Mouse (Mus musculus): ENCODE results near the gene Ttc33. TPM values are rescaled to one million over a fixed set of nuclear protein-coding genes. Genes with fewer than 3 reads are reported as not detected.
"Not testable (repeated sequence)": the region's sequence is repeated elsewhere in the genome, so short reads cannot be mapped to it uniquely, and the experiment has no call there.

Ttc33 gene
- polyA plus RNA-seq, 1 experiment from 2014 or later, result 67.1 TPM

DNA sequence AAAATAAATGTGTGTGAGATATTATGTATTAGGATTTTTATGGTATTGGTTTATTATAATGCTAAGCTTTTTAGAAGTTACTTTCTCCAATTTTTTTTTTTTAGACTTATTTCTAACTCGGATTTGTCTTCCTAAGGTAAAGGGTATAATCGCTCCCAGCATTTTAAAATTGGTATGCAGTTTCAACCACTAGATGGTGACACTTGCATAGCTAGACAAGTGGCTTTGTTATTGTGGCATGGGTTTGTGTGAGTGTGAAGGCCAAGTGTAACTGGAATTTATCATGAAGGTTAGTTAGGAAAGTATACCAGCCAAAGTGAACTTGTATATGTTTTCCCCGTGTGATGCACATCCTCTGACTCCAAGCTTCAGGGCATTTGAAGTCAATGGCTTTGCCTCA is 8.5 kb downstream of the Ttc33 start:
- ATAC-seq (ENCODE audit: low FRiP score, low TSS enrichment) (no peak), DNase-seq (peak; percentile 62)
- no peaks in the 10 kb centered on the region for H3K27me3 ChIP-seq (ENCODE audit: control insufficient read depth, insufficient read depth, low read length)
- no peak overlapping the region for H3K4me3 ChIP-seq (replicated peaks; ENCODE audit: low read depth, low read length)
- WGBS, result 82% methylated on average over 3 of the region's 3 CpGs
- H3K9ac ChIP-seq (replicated peaks; ENCODE audit: low read length), result no peak overlapping the region
- no peak overlapping the region for H3K4me2 ChIP-seq (ENCODE audit: low read length)
- no peaks in the 10 kb centered on the region for H3K9me3 ChIP-seq (ENCODE audit: control insufficient read depth, low read length)
- H3K36me3 ChIP-seq (ENCODE audit: control insufficient read depth, insufficient read depth, low read length), result peaks cover 26% of the 10 kb centered on the region
- no peak overlapping the region for H3K27ac ChIP-seq (replicated peaks; ENCODE audit: low read depth, low read length)
- H3K4me1 ChIP-seq (ENCODE audit: control insufficient read depth, insufficient read depth, low read length), result no peaks in the 10 kb centered on the region

DNA sequence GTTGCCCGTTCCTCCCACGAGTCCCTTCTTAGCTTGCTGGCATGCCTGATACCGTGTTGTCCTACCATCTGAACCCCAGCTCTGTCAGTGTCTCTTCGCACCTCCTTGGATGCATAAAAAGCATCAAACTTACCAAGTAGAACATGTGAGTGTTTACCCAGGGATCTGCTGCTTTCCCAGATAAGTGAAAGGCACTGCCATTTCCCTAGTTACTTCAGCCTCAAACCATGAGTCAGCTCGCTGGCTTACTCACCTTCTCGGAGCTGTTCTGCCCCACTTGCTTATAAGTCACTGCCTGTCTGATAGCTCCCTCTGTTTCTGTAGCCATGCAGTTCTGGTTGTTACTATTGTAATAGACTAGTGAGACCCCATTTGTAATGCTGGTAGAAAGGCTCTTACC is 9.1 kb downstream of the Ttc33 start:
- ATAC-seq (ENCODE audit: low FRiP score, low TSS enrichment), result no peak
- no peak overlapping the region for H3K27ac ChIP-seq (replicated peaks; ENCODE audit: low read depth, low read length)
- H3K27me3 ChIP-seq (ENCODE audit: control insufficient read depth, insufficient read depth, low read length), result no peaks in the 10 kb centered on the region
- H3K4me3 ChIP-seq (replicated peaks; ENCODE audit: low read depth, low read length), result no peak overlapping the region
- H3K4me2 ChIP-seq (ENCODE audit: low read length), result no peak overlapping the region
- peaks cover 26% of the 10 kb centered on the region for H3K36me3 ChIP-seq (ENCODE audit: control insufficient read depth, insufficient read depth, low read length)
- no peaks in the 10 kb centered on the region for H3K4me1 ChIP-seq (ENCODE audit: control insufficient read depth, insufficient read depth, low read length)
- no peak overlapping the region for H3K9ac ChIP-seq (replicated peaks; ENCODE audit: low read length)
- DNase-seq, result no peak
- 92% methylated on average over 6 of the region's 6 CpGs for WGBS
- H3K9me3 ChIP-seq (ENCODE audit: control insufficient read depth, low read length), result no peaks in the 10 kb centered on the region

DNA sequence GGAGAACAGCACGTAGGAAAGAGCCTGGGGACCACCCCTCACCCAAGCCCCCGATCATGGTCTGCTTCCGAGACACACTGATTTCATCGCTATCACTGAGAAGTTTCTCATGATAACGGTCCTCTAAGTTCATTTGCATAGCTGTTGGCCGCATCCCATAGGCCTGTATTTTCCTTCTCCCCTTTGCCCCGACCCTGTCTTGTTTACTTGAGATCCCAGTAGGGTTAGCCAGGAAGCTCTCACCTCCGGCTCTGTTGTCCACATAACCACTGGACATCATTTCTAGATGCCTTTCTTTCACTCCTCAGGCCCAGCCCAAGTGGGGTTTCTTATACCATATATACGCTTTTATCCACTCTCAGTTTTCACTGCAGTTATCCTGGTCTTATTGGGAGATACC is 9.6 kb downstream of the Ttc33 start:
- Histone ChIP-seq H3K9me3 (ENCODE audit: control insufficient read depth, low read length) (no peaks in the 10 kb centered on the region), H3K27ac (replicated peaks; ENCODE audit: low read depth, low read length) (no peak overlapping the region), H3K27me3 (ENCODE audit: control insufficient read depth, insufficient read depth, low read length) (no peaks in the 10 kb centered on the region), H3K4me1 (ENCODE audit: control insufficient read depth, insufficient read depth, low read length) (no peaks in the 10 kb centered on the region), H3K36me3 (ENCODE audit: control insufficient read depth, insufficient read depth, low read length) (peaks cover 22% of the 10 kb centered on the region), H3K9ac (replicated peaks; ENCODE audit: low read length) (no peak overlapping the region), H3K4me2 (ENCODE audit: low read length) (no peak overlapping the region), H3K4me3 (replicated peaks; ENCODE audit: low read depth, low read length) (no peak overlapping the region)
- 95% methylated on average over 9 of the region's 9 CpGs for WGBS
- DNase-seq (no peak), ATAC-seq (ENCODE audit: low FRiP score, low TSS enrichment) (no peak)

DNA sequence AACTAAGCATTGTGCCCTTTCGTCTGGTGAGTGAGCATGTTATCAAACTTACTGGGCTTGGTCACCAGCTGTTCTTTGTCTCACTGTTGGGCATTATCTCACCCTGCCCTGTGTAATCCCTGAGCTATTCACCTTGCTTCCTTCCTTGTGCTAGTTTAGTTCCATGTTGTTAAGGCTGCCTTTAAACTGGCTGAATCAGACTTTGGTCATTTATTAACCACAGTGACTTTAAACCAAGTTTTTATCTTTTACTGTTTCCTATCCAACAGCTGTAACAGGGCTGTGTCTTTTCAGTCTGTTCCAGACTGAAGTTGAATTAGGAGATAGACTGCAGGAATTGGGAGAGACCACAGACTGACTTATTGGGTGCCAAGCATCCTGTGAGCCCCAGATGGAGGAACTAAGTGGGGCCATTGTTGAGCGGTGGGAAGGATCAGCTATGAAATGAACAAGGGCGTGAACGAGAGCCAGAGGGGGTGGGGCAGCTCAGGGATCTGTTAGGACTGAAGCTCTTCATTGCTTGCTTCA is 10.7 kb downstream of the Ttc33 start:
- no peaks in the 10 kb centered on the region for H3K9me3 ChIP-seq (ENCODE audit: control insufficient read depth, low read length)
- H3K9ac ChIP-seq (replicated peaks; ENCODE audit: low read length), result no peak overlapping the region
- H3K36me3 ChIP-seq (ENCODE audit: control insufficient read depth, insufficient read depth, low read length), result peaks cover 14% of the 10 kb centered on the region; the same call in 1 of the 2 replicates
- H3K27ac ChIP-seq (replicated peaks; ENCODE audit: low read depth, low read length), result no peak overlapping the region
- H3K27me3 ChIP-seq (ENCODE audit: control insufficient read depth, insufficient read depth, low read length), result no peaks in the 10 kb centered on the region
- ATAC-seq (ENCODE audit: low FRiP score, low TSS enrichment) (no peak), DNase-seq (no peak)
- no peaks in the 10 kb centered on the region for H3K4me1 ChIP-seq (ENCODE audit: control insufficient read depth, insufficient read depth, low read length)
- no peak overlapping the region for H3K4me2 ChIP-seq (ENCODE audit: low read length)
- no peak overlapping the region for H3K4me3 ChIP-seq (replicated peaks; ENCODE audit: low read depth, low read length)
- WGBS, result 75% methylated on average over 4 of the region's 4 CpGs

DNA sequence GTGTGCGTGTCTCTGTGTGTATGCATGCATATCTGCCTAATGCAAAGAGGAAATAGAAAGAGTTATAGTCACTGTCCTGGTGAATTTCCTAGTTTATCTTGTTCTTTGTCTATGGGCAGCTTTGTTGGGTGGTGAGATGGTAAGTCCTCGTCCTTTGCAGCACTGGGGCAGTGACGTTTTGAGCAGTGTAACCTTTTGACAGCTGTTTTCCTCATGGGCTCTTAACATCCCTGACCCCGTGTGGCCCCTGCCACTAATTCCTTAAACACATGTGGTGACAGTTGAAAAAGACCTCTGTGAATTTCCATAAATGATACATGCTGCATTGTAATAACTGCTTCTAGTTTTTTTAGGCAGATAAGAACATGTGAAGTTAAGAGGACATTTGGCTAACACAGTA is 11.4 kb downstream of the Ttc33 start:
- peaks cover 13% of the 10 kb centered on the region; the same call in 1 of the 2 replicates for H3K36me3 ChIP-seq (ENCODE audit: control insufficient read depth, insufficient read depth, low read length)

DNA sequence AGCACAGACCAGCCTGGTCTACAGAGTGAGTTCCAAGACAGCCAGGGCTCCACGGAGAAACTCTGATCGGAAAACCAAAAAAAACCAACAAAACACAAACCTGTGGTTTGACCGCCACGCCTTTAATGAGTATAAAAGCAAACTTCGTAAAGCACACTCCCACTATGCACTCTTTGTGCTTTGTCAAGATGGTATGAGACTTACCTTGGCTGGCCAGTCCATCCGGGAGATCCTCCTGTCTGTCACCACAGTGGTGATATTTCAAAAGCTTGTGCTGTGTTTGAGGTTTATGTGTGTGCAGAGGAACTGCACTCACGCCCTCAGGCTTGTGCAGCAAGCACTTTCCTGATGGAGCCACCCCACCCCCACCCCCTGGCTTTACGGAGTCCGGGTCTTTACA is 19.9 kb downstream of the Ttc33 start:
- no peak for ATAC-seq (ENCODE audit: low FRiP score, low TSS enrichment)
- no peak overlapping the region for H3K9ac ChIP-seq (replicated peaks; ENCODE audit: low read length)
- 0 out of 2 replicates have a peak, but pooled peaks cover 1% of the 10 kb centered on the region for H3K36me3 ChIP-seq (ENCODE audit: control insufficient read depth, insufficient read depth, low read length)
- WGBS, result 92% methylated on average over 9 of the region's 9 CpGs
- H3K9me3 ChIP-seq (ENCODE audit: control insufficient read depth, low read length), result no peaks in the 10 kb centered on the region; the same call in 1 of the 2 replicates
- H3K4me1 ChIP-seq (ENCODE audit: control insufficient read depth, insufficient read depth, low read length), result no peaks in the 10 kb centered on the region
- DNase-seq, result no peak
- H3K4me2 ChIP-seq (ENCODE audit: low read length), result no peak overlapping the region
- no peak overlapping the region for H3K4me3 ChIP-seq (replicated peaks; ENCODE audit: low read depth, low read length)
- H3K27me3 ChIP-seq (ENCODE audit: control insufficient read depth, insufficient read depth, low read length), result no peaks in the 10 kb centered on the region
- no peak overlapping the region for H3K27ac ChIP-seq (replicated peaks; ENCODE audit: low read depth, low read length)

More for the DNA sequence above, 11.4 kb downstream of the Ttc33 start:
- no peaks in the 10 kb centered on the region for H3K9me3 ChIP-seq (ENCODE audit: control insufficient read depth, low read length)
- no peak overlapping the region for H3K4me3 ChIP-seq (replicated peaks; ENCODE audit: low read depth, low read length)
- ATAC-seq (ENCODE audit: low FRiP score, low TSS enrichment) (no peak), DNase-seq (no peak)
- no peak overlapping the region for H3K9ac ChIP-seq (replicated peaks; ENCODE audit: low read length)
- no peak overlapping the region for H3K27ac ChIP-seq (replicated peaks; ENCODE audit: low read depth, low read length)
- H3K27me3 ChIP-seq (ENCODE audit: control insufficient read depth, insufficient read depth, low read length), result no peaks in the 10 kb centered on the region
- no peak overlapping the region for H3K4me2 ChIP-seq (ENCODE audit: low read length)
- no peaks in the 10 kb centered on the region for H3K4me1 ChIP-seq (ENCODE audit: control insufficient read depth, insufficient read depth, low read length)
- WGBS, result 70% methylated on average over 4 of the region's 4 CpGs

DNA sequence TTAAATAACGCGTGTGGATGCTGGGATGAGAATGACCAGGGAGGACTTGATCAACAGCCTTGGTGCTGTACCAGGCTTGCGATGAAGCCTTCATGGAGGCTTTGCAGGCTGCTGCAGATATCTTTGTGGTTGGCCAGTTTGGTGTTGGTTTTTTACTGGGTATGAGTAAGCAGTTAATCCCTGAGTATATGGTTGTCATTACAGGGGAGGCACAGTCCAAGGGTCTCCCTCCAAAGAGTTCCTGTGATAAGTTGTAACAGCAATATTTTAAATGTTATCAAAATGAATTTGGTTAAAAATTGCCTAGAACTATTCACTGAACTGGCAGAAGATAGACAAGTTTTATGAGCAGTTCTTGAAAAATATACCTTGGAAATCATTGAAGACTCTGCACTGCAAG is 23.8 kb downstream of the Ttc33 start:
- H3K9me3 ChIP-seq (ENCODE audit: control insufficient read depth, low read length), result no peaks in the 10 kb centered on the region
- H3K36me3 ChIP-seq (ENCODE audit: control insufficient read depth, insufficient read depth, low read length), result peaks cover 8% of the 10 kb centered on the region; the same call in 1 of the 2 replicates
- no peak for DNase-seq
- no peaks in the 10 kb centered on the region for H3K27me3 ChIP-seq (ENCODE audit: control insufficient read depth, insufficient read depth, low read length)
- no peak overlapping the region for H3K27ac ChIP-seq (replicated peaks; ENCODE audit: low read depth, low read length)
- no peak for ATAC-seq (ENCODE audit: low FRiP score, low TSS enrichment)
- WGBS, result 97% methylated on average over 3 of the region's 3 CpGs
- H3K4me3 ChIP-seq (replicated peaks; ENCODE audit: low read depth, low read length), result no peak overlapping the region
- no peaks in the 10 kb centered on the region for H3K4me1 ChIP-seq (ENCODE audit: control insufficient read depth, insufficient read depth, low read length)
- H3K4me2 ChIP-seq (ENCODE audit: low read length), result no peak overlapping the region
- H3K9ac ChIP-seq (replicated peaks; ENCODE audit: low read length), result no peak overlapping the region

DNA sequence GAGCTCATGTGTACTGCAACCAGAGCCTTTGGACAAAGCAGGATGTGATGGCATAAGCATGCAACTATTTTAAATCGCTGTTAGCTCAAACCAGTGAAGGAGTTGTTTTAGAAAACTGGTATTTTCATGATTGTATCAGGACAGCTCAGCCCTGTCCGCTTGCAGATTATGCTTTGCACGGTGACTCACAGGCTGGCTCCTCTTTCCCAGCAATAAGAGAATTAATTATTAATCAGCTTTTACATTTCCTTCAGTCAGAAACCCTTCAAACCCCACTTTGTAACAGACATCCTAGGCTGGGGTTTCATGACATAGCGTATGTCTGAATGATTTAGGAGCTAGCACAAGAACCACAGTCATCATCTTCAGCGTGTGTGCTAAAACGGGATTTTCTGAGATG is 35.2 kb downstream of the Ttc33 start:
- H3K4me1 ChIP-seq (ENCODE audit: control insufficient read depth, insufficient read depth, low read length), result no peaks in the 10 kb centered on the region
- H3K4me2 ChIP-seq (ENCODE audit: low read length), result no peak overlapping the region
- H3K36me3 ChIP-seq (ENCODE audit: control insufficient read depth, insufficient read depth, low read length), result no peaks in the 10 kb centered on the region
- H3K27ac ChIP-seq (replicated peaks; ENCODE audit: low read depth, low read length), result no peak overlapping the region
- no peak overlapping the region for H3K9ac ChIP-seq (replicated peaks; ENCODE audit: low read length)
- DNase-seq (no peak), ATAC-seq (ENCODE audit: low FRiP score, low TSS enrichment) (no peak)
- 79% methylated on average over 6 of the region's 6 CpGs for WGBS
- H3K4me3 ChIP-seq (replicated peaks; ENCODE audit: low read depth, low read length), result no peak overlapping the region
- H3K9me3 ChIP-seq (ENCODE audit: control insufficient read depth, low read length), result no peaks in the 10 kb centered on the region
- H3K27me3 ChIP-seq (ENCODE audit: control insufficient read depth, insufficient read depth, low read length), result no peaks in the 10 kb centered on the region

DNA sequence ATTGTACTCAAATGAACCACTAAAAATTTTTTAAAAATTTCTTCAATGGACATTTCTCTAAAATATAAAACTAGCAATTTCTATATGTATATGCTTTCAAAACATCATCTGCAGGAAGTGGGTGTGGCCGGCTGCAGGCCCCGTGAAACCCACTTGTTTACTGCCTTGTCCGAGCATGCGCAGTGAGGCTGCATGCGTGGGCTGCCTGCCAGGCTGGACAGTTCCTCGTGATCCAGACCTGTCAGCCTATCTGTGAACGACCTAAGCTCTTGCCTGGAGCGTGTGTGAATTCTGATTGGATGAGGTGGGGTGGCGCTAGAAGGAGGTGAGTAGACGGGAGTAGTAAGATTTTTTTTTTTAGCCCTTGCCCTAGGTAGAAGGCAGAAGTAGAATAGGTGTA is 45.4 kb downstream of the Ttc33 start:
- H3K36me3 ChIP-seq (ENCODE audit: control insufficient read depth, insufficient read depth, low read length); H3K9me3 ChIP-seq (ENCODE audit: control insufficient read depth, low read length); ATAC-seq (ENCODE audit: low FRiP score, low TSS enrichment); H3K9ac ChIP-seq (replicated peaks; ENCODE audit: low read length); H3K4me2 ChIP-seq (ENCODE audit: low read length); H3K4me1 ChIP-seq (ENCODE audit: control insufficient read depth, insufficient read depth, low read length); H3K4me3 ChIP-seq (replicated peaks; ENCODE audit: low read depth, low read length); H3K27me3 ChIP-seq (ENCODE audit: control insufficient read depth, insufficient read depth, low read length); DNase-seq; H3K27ac ChIP-seq (replicated peaks; ENCODE audit: low read depth, low read length): not testable (repeated sequence)
- 89% methylated on average over 10 of the region's 10 CpGs for WGBS
